In genomic region chr6:94282301-94283241, GRCm38 (mm10) we compare ENCODE assay signal across 8 mouse cellular contexts. TPM values are rescaled to one million over a fixed set of nuclear protein-coding genes. Genes with fewer than 3 reads are reported as not detected.
DNase-seq lines count a peak whose midpoint lies in the region; ATAC-seq and TF ChIP-seq lines count a peak whose summit lies in the region.

No protein-coding gene starts in this region.

- H3K4me3 ChIP-seq in intestine, postnatal 0 days (ENCODE audit: low read depth, low read length): peak overlapping the region; percentile 87

- TF ChIP-seq CTCF in intestine, postnatal 0 days (IDR thresholded peaks at IDR 0.05; ENCODE audit: low read depth): peak; percentile 53

- ATAC-seq in intestine, postnatal 0 days: no peak
- ATAC-seq in activated CD4-positive, CD25-positive, alpha-beta regulatory T cell, adult 4 months: no peak

- no peaks in the 10 kb centered on the region for H3K9me3 ChIP-seq in intestine, postnatal 0 days (ENCODE audit: control insufficient read depth)

- no peaks in the 10 kb centered on the region for H3K36me3 ChIP-seq in intestine, postnatal 0 days (ENCODE audit: control insufficient read depth, insufficient read depth)

- H3K4me2 ChIP-seq in intestine, postnatal 0 days (replicated peaks; ENCODE audit: low read depth): peak overlapping the region; percentile 91

- 1% methylated on average over 55 of the region's 55 CpGs for WGBS in intestine, postnatal 0 days

- H3K27me3 ChIP-seq in intestine, postnatal 0 days (replicated peaks; ENCODE audit: control insufficient read depth, insufficient read depth, low read length): no peaks in the 10 kb centered on the region

- H3K27ac ChIP-seq in intestine, postnatal 0 days (ENCODE audit: low read depth, low read length): peak overlapping the region; percentile 92

- peak; percentile 44 for DNase-seq in ovary, postnatal 36 days (ENCODE audit: low spot score)
- no peak for DNase-seq in ovary, postnatal 10 days (ENCODE audit: low spot score)
- peak; percentile 43 for DNase-seq in cerebellum, adult 8-10 months
- DNase-seq in forelimb bud, embryonic 11.5 days (ENCODE audit: low read depth, low spot score): peak; percentile 43
- peak; percentile 39 to 59 for DNase-seq in lung, adult 18-20 months
- peak; percentile 9 for DNase-seq in retina, postnatal 7 days (ENCODE audit: low read depth, low spot score)

- peak overlapping the region; percentile 74 for H3K9ac ChIP-seq in intestine, postnatal 0 days (ENCODE audit: low read depth, low read length)

- H3K4me1 ChIP-seq in intestine, postnatal 0 days (replicated peaks; ENCODE audit: control insufficient read depth, insufficient read depth, low read length): 0 out of 2 replicates have a peak, but pooled peaks cover 7% of the 10 kb centered on the region

RNA-seq across cellular contexts. Expression of gene Magi1, which starts 1.1 kb away (rescaled TPM):
- 4.2 and 5.4 TPM in 2 replicates for polyA plus RNA-seq in intestine, postnatal 0 days (2015; fragmentation: Nextera tagmentation; extraction: Ambion mirVana)
- 1 to 10 TPM in 1 of 2 experiments, not detected in 1; 6.4 TPM for polyA plus RNA-seq in activated CD4-positive, CD25-positive, alpha-beta regulatory T cell, adult 4 months (2017; shearing (Covaris generic))
